Mouse (Mus musculus) heart, postnatal 0 days (tissue): Measurements from ENCODE around the gene Lgals9. TPM values are rescaled to one million over a fixed set of nuclear protein-coding genes. Genes with fewer than 3 reads are reported as not detected.

ENCODE experiments used
- ATAC-seq: fragments of 200-750 bp; cut with Nextera tagmentation; 2 replicates; pipeline ENCODE4 v1.8.0; 2017; ENCODE audit warnings: low read depth, moderate number of reproducible peaks, moderate library complexity; ENCODE audit not compliant: insufficient read depth
- DNase-seq: peaks from one replicate; pipeline ENCODE4 v3.0.0-alpha.2; 2016; ENCODE audit warnings: low spot score
- H3K27ac ChIP-seq: fragments of 300-500 bp; sonication (generic); 2 replicates; pipeline ENCODE4 v1.5.1; 2014; ENCODE audit warnings: low read depth, mild to moderate bottlenecking
- H3K27me3 ChIP-seq: fragments of 300-500 bp; sonication (generic); 2 replicates; pipeline ENCODE4 v1.6.1; 2014; ENCODE audit warnings: low read length, mixed read lengths; ENCODE audit not compliant: control insufficient read depth, insufficient read depth
- H3K36me3 ChIP-seq: fragments of 300-500 bp; sonication (generic); replicated peaks from 2 replicates; pipeline ENCODE4 v1.6.1; 2014; ENCODE audit warnings: low read length, mixed read lengths; ENCODE audit not compliant: control insufficient read depth, insufficient read depth
- H3K4me1 ChIP-seq: fragments of 300-500 bp; sonication (generic); 2 replicates; pipeline ENCODE4 v1.6.1; 2014; ENCODE audit warnings: antibody characterized with exemption; ENCODE audit not compliant: control insufficient read depth, insufficient read depth
- H3K4me2 ChIP-seq: fragments of 300-500 bp; sonication (generic); 2 replicates; pipeline ENCODE4 v1.6.1; 2014; ENCODE audit warnings: low read depth, mild to moderate bottlenecking, low read length, moderate library complexity
- H3K4me3 ChIP-seq: fragments of 300-500 bp; sonication (generic); 2 replicates; pipeline ENCODE4 v1.5.1; 2014; ENCODE audit warnings: low read depth, low read length
- H3K9ac ChIP-seq: fragments of 300-500 bp; sonication (generic); replicated peaks from 2 replicates; pipeline ENCODE4 v1.6.1; 2014; ENCODE audit warnings: low read depth, low read length, mixed read lengths
- H3K9me3 ChIP-seq: fragments of 300-500 bp; sonication (generic); replicated peaks from 2 replicates; pipeline ENCODE4 v1.6.1; 2016; ENCODE audit warnings: low read length; ENCODE audit not compliant: control insufficient read depth
- CTCF ChIP-seq: IDR thresholded peaks from 2 replicates; pipeline ENCODE4 v1.5.1; 2016; ENCODE audit warnings: antibody characterized with exemption, control low read depth, low read depth
- EP300 ChIP-seq: IDR thresholded peaks from 2 replicates; pipeline ENCODE4 v1.6.1; 2016; ENCODE audit warnings: antibody characterized with exemption, low read depth
- WGBS: fragments of 180-500 bp; shearing (Covaris S2); extraction: QIAGEN DNeasy Blood & Tissue Kit; methylation state at CpG from one replicate; pipeline ENCODE4 v1.1.7; 2014; 5-methylcytosine and 5-hydroxymethylcytosine counted together
- polyA plus RNA-seq: library from polyadenylated mRNA; unstranded; fragments of >200 nt; fragmentation: Nextera tagmentation; extraction: Ambion mirVana; gene quantifications from 2 replicates; pipeline ENCODE4 v1.2.1, GENCODE M21; 2015
- total RNA-seq: library from RNA; depleted of rRNA; stranded (reverse); fragments of >200 nt; gene quantifications from 2 replicates; pipeline ENCODE4 v1.2.3, GENCODE M21; 2014; ENCODE audit warnings: low replicate concordance

The Lgals9 gene
- total and polyA plus RNA-seq, 2 experiments from 2014 or later = 76.9 to 125 TPM

- Histone ChIP-seq H3K36me3 (no peaks in the 10 kb centered on the region), H3K4me2 (no peak overlapping the region), H3K4me3 (no peak overlapping the region), H3K9ac (no peak overlapping the region), H3K27me3 (no peaks in the 10 kb centered on the region), H3K9me3 (0 out of 2 replicates have a peak, but pooled peaks cover 4% of the 10 kb centered on the region), H3K27ac (no peak overlapping the region), H3K4me1 (no peaks in the 10 kb centered on the region; the same call in 1 of the 2 replicates)
- WGBS = 77% methylated on average over 10 of the region's 10 CpGs
- TF ChIP-seq CTCF (no peak), EP300 (no peak)
- no peak for DNase-seq
- ATAC-seq = no peak
Measured at GRCm38 (mm10) chr11:78986311-78987002, 1.7 kb upstream of the Lgals9 start.

GRCm38 (mm10) chr11:78985505-78985904, 759 bp upstream of the Lgals9 start:
- TF ChIP-seq EP300 (no peak), CTCF (no peak)
- no peak overlapping the region for H3K9ac ChIP-seq
- H3K27ac ChIP-seq = peak overlapping the region; percentile 71; the same call in 1 of the 2 replicates
- no peaks in the 10 kb centered on the region; the same call in 1 of the 2 replicates for H3K4me1 ChIP-seq
- H3K4me2 ChIP-seq = no peak overlapping the region
- no peaks in the 10 kb centered on the region for H3K27me3 ChIP-seq
- H3K9me3 ChIP-seq = 0 out of 2 replicates have a peak, but pooled peaks cover 3% of the 10 kb centered on the region
- no peak for DNase-seq
- no peak for ATAC-seq
- H3K4me3 ChIP-seq = no peak overlapping the region
- no peaks in the 10 kb centered on the region for H3K36me3 ChIP-seq

GRCm38 (mm10) chr11:78983539-78983938, 1.2 kb downstream of the Lgals9 start:
- H3K9ac ChIP-seq = peak overlapping the region; percentile 28

GRCm38 (mm10) chr11:78982513-78983291, 2.0 kb downstream of the Lgals9 start:
- H3K9me3 ChIP-seq = no peaks in the 10 kb centered on the region
- no peaks in the 10 kb centered on the region for H3K36me3 ChIP-seq
- ATAC-seq (no peak), DNase-seq (no peak)
- peak overlapping the region; percentile 33; the same call in 1 of the 2 replicates for H3K27ac ChIP-seq
- peak overlapping the region; percentile 45 for H3K4me3 ChIP-seq
- H3K9ac ChIP-seq = peak overlapping the region; percentile 28; the same call in 1 of the 2 replicates
- peak overlapping the region; percentile 61 for H3K4me2 ChIP-seq
- TF ChIP-seq CTCF = no peak
- TF ChIP-seq EP300 = no peak
- H3K4me1 ChIP-seq = no peaks in the 10 kb centered on the region; the same call in 1 of the 2 replicates
- no peaks in the 10 kb centered on the region for H3K27me3 ChIP-seq
- WGBS = 65% methylated on average over 12 of the region's 12 CpGs

More at GRCm38 (mm10) chr11:78983539-78983938, 1.2 kb downstream of the Lgals9 start:
- Histone ChIP-seq H3K4me1 (no peaks in the 10 kb centered on the region; the same call in 1 of the 2 replicates), H3K4me3 (peak overlapping the region; percentile 45), H3K27me3 (no peaks in the 10 kb centered on the region), H3K27ac (peak overlapping the region; percentile 52; the same call in 1 of the 2 replicates), H3K36me3 (no peaks in the 10 kb centered on the region), H3K4me2 (peak overlapping the region; percentile 61), H3K9me3 (no peaks in the 10 kb centered on the region)
- WGBS = 65% methylated on average over 7 of the region's 7 CpGs
- ATAC-seq (no peak), DNase-seq (no peak)
- TF ChIP-seq CTCF (no peak), EP300 (no peak)

GRCm38 (mm10) chr11:78982042-78982441, 2.7 kb downstream of the Lgals9 start:
- DNase-seq (no peak), ATAC-seq (no peak)
- Histone ChIP-seq H3K4me3 (peak overlapping the region; percentile 45), H3K4me2 (peak overlapping the region; percentile 61), H3K4me1 (no peaks in the 10 kb centered on the region; the same call in 1 of the 2 replicates), H3K27ac (no peak overlapping the region), H3K27me3 (no peaks in the 10 kb centered on the region), H3K9me3 (no peaks in the 10 kb centered on the region), H3K9ac (no peak overlapping the region), H3K36me3 (no peaks in the 10 kb centered on the region)
- TF ChIP-seq CTCF (no peak), EP300 (no peak)
- 71% methylated on average over 2 of the region's 2 CpGs for WGBS
